Mouse (Mus musculus) kidney, embryonic 15.5 days (tissue): Measurements from ENCODE around the gene Sptb. TPM values are rescaled to one million over a fixed set of nuclear protein-coding genes. Genes with fewer than 3 reads are reported as not detected.

Source experiments
- ATAC-seq: fragments of 200-750 bp; cut with Nextera tagmentation; replicated peaks from 2 replicates; pipeline ENCODE4 v1.8.0; 2017; ENCODE audit warnings: moderate TSS enrichment; ENCODE audit not compliant: low FRiP score
- H3K27ac ChIP-seq: fragments of 300-500 bp; sonication (generic); 2 replicates; pipeline ENCODE4 v1.5.1; 2015; ENCODE audit warnings: mild to moderate bottlenecking, inconsistent platforms
- H3K27me3 ChIP-seq: fragments of 300-500 bp; sonication (generic); 2 replicates; pipeline ENCODE4 v1.6.1; 2015; ENCODE audit warnings: inconsistent platforms
- H3K36me3 ChIP-seq: fragments of 300-500 bp; sonication (generic); 2 replicates; pipeline ENCODE4 v1.6.1; 2015; ENCODE audit warnings: inconsistent platforms
- H3K4me1 ChIP-seq: fragments of 300-500 bp; sonication (generic); 2 replicates; pipeline ENCODE4 v1.6.1; 2015; ENCODE audit warnings: inconsistent platforms
- H3K4me2 ChIP-seq: fragments of 300-500 bp; sonication (generic); 2 replicates; pipeline ENCODE4 v1.6.1; 2015; ENCODE audit warnings: moderate library complexity, mild to moderate bottlenecking, inconsistent platforms
- H3K4me3 ChIP-seq: fragments of 300-500 bp; sonication (generic); replicated peaks from 2 replicates; pipeline ENCODE4 v1.5.1; 2015; ENCODE audit warnings: mild to moderate bottlenecking, inconsistent platforms
- H3K9ac ChIP-seq: fragments of 300-500 bp; sonication (generic); 2 replicates; pipeline ENCODE4 v1.6.1; 2015; ENCODE audit warnings: mild to moderate bottlenecking, inconsistent platforms
- H3K9me3 ChIP-seq: fragments of 300-500 bp; sonication (generic); replicated peaks from 2 replicates; pipeline ENCODE4 v1.6.1; 2016; ENCODE audit warnings: inconsistent platforms
- whole genome bisulfite sequencing: fragments of 180-500 bp; shearing (Covaris S2); methylation state at CpG from one replicate; pipeline ENCODE4 v1.1.7; 2015; ENCODE audit warnings: mixed read lengths; 5-methylcytosine and 5-hydroxymethylcytosine counted together
- polyA plus RNA-seq: library from polyadenylated mRNA; unstranded; fragments of >200 nt; fragmentation: Nextera tagmentation; extraction: Ambion mirVana; gene quantifications from 2 replicates; pipeline ENCODE4 v1.2.1, GENCODE M21; 2015

The Sptb gene
- polyA plus RNA-seq, 1 experiment from 2014 or later = 2.1 TPM

- H3K4me3 ChIP-seq = no peak overlapping the region
Observed at GRCm38 (mm10) chr12:76596292-76597023, 113.9 kb downstream of the Sptb start.

DNA sequence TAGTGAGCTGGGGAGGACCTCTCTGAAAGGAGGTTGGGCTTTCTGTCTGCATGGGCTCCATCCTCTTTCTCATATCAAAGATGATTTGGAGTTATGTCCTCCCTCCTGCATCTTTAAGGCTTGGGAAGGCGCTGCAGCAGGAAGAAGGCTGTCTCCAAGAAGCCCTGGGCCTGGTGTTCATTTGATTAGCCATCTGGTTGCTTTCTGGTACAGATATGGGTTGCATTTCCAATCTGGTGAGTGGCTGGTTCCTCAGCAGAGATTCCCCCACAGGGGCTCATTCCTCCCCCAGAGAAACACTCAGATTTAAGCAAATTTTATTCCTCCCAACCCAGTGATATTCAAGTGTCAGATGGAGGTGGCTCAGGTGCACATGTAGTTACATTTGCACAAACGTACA, 114.5 kb downstream of the Sptb start:
- Histone ChIP-seq H3K4me2 (no peak overlapping the region), H3K36me3 (no peaks in the 10 kb centered on the region), H3K4me1 (peaks cover 23% of the 10 kb centered on the region), H3K27me3 (peaks cover 15% of the 10 kb centered on the region), H3K9me3 (no peaks in the 10 kb centered on the region), H3K9ac (no peak overlapping the region), H3K4me3 (no peak overlapping the region), H3K27ac (no peak overlapping the region)
- ATAC-seq = no peak
- 86% methylated on average over 2 of the region's 2 CpGs for WGBS

More at GRCm38 (mm10) chr12:76596292-76597023, 113.9 kb downstream of the Sptb start:
- Histone ChIP-seq H3K27me3 (peaks cover 15% of the 10 kb centered on the region), H3K4me2 (no peak overlapping the region), H3K27ac (no peak overlapping the region), H3K9me3 (no peaks in the 10 kb centered on the region), H3K4me1 (peaks cover 23% of the 10 kb centered on the region), H3K36me3 (no peaks in the 10 kb centered on the region), H3K9ac (no peak overlapping the region)
- WGBS = 59% methylated on average over 15 of the region's 15 CpGs
- no peak; the same call in 1 of the 2 replicates for ATAC-seq

DNA sequence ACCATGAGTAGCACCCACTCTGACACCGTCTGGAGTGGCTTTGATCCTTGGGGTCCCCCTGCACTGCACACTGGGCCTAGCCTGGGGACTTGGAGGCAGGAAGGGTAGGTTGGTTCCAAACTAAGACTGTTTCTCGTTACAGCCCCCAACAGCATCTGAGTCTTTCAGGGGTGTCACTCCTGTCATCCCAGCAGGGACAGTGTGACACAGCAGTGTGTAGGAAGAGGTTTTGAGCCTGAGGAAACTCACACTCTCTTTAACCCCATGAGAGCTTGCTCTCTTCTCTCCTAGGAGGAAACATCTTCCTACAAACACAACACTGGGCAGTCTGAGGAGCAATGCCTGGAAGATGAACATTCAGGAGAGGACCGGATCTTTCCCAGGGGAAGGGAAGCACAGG, 115.8 kb downstream of the Sptb start:
- Histone ChIP-seq H3K9ac (no peak overlapping the region), H3K9me3 (no peaks in the 10 kb centered on the region), H3K27me3 (peaks cover 15% of the 10 kb centered on the region), H3K4me2 (no peak overlapping the region), H3K27ac (no peak overlapping the region), H3K36me3 (no peaks in the 10 kb centered on the region), H3K4me1 (peaks cover 33% of the 10 kb centered on the region), H3K4me3 (no peak overlapping the region)
- ATAC-seq = no peak
- WGBS = 67% methylated on average over 3 of the region's 3 CpGs

- Histone ChIP-seq H3K27ac (no peak overlapping the region), H3K4me1 (peaks cover 39% of the 10 kb centered on the region), H3K9ac (no peak overlapping the region), H3K36me3 (no peaks in the 10 kb centered on the region), H3K27me3 (peaks cover 15% of the 10 kb centered on the region), H3K9me3 (no peaks in the 10 kb centered on the region), H3K4me3 (no peak overlapping the region), H3K4me2 (no peak overlapping the region; the same call in 1 of the 2 replicates)
- ATAC-seq = peak; percentile 63; the same call in 1 of the 2 replicates
- 24% methylated on average over 7 of the region's 7 CpGs for WGBS
Observed at GRCm38 (mm10) chr12:76593839-76594322, 116.5 kb downstream of the Sptb start.

DNA sequence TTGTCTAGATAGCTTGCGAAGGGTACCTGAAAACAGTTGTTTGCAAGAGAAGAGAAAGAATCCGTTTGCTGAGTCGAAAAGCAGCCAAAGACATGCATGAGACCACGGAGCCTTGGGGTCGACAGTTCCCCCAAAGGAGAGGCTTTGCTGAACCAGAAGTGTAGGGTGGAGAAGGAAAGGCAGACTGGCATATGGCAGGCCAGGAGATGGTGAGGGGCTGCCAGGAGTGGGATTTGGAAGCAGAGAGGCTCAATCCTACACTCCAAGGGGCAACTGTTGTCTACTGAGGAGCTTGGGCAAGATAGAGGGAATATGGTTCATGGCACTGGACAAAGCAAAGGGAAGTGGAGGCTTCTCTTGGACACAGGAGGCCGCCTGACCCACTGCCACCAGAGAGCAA, 117.1 kb downstream of the Sptb start:
- Histone ChIP-seq H3K4me3 (no peak overlapping the region), H3K9ac (no peak overlapping the region), H3K4me1 (peaks cover 36% of the 10 kb centered on the region), H3K36me3 (no peaks in the 10 kb centered on the region), H3K27me3 (peaks cover 15% of the 10 kb centered on the region), H3K9me3 (no peaks in the 10 kb centered on the region), H3K27ac (no peak overlapping the region), H3K4me2 (no peak overlapping the region)
- no peak for ATAC-seq
- WGBS = 90% methylated on average over 6 of the region's 6 CpGs

- Histone ChIP-seq H3K4me2 (no peak overlapping the region), H3K27me3 (peaks cover 15% of the 10 kb centered on the region), H3K4me3 (no peak overlapping the region), H3K9ac (no peak overlapping the region), H3K4me1 (peaks cover 27% of the 10 kb centered on the region), H3K9me3 (no peaks in the 10 kb centered on the region), H3K27ac (no peak overlapping the region), H3K36me3 (no peaks in the 10 kb centered on the region)
- no peak for ATAC-seq
- WGBS = 47% methylated on average over 1 of the region's 1 CpGs
Observed at GRCm38 (mm10) chr12:76592213-76592612, 118.1 kb downstream of the Sptb start.

- H3K27me3 ChIP-seq = peaks cover 12% of the 10 kb centered on the region; the same call in 1 of the 2 replicates
- no peak overlapping the region for H3K27ac ChIP-seq
- H3K36me3 ChIP-seq = no peaks in the 10 kb centered on the region
- H3K4me3 ChIP-seq = no peak overlapping the region
- no peak overlapping the region for H3K4me2 ChIP-seq
- H3K4me1 ChIP-seq = peaks cover 27% of the 10 kb centered on the region
- H3K9me3 ChIP-seq = no peaks in the 10 kb centered on the region
- ATAC-seq = no peak
- 82% methylated on average over 3 of the region's 3 CpGs for WGBS
- H3K9ac ChIP-seq = no peak overlapping the region
Observed at GRCm38 (mm10) chr12:76591037-76591436, 119.3 kb downstream of the Sptb start.

- H3K9ac ChIP-seq = no peak overlapping the region
- peaks cover 27% of the 10 kb centered on the region for H3K4me1 ChIP-seq
- peak overlapping the region; percentile 23; the same call in 1 of the 2 replicates for H3K27ac ChIP-seq
- H3K4me3 ChIP-seq = no peak overlapping the region
- WGBS = 32% methylated on average over 6 of the region's 6 CpGs
- H3K27me3 ChIP-seq = peaks cover 6% of the 10 kb centered on the region; the same call in 1 of the 2 replicates
- no peaks in the 10 kb centered on the region for H3K9me3 ChIP-seq
- no peak for ATAC-seq
- 0 out of 2 replicates have a peak overlapping the region, but pooled peaks have one; percentile 8 for H3K4me2 ChIP-seq
- no peaks in the 10 kb centered on the region for H3K36me3 ChIP-seq
Observed at GRCm38 (mm10) chr12:76589531-76589930, 120.8 kb downstream of the Sptb start.

GRCm38 (mm10) chr12:76587357-76587756, 123.0 kb downstream of the Sptb start:
- Histone ChIP-seq H3K36me3 (no peaks in the 10 kb centered on the region), H3K4me2 (no peak overlapping the region), H3K4me3 (no peak overlapping the region), H3K9me3 (no peaks in the 10 kb centered on the region), H3K27me3 (no peaks in the 10 kb centered on the region), H3K27ac (no peak overlapping the region), H3K9ac (no peak overlapping the region), H3K4me1 (peaks cover 26% of the 10 kb centered on the region)
- 68% methylated on average over 11 of the region's 11 CpGs for WGBS
- ATAC-seq = no peak

- ATAC-seq = no peak
- H3K27me3 ChIP-seq = no peaks in the 10 kb centered on the region
- H3K9ac ChIP-seq = no peak overlapping the region
- H3K36me3 ChIP-seq = peaks cover 3% of the 10 kb centered on the region; the same call in 1 of the 2 replicates
- no peak overlapping the region for H3K4me2 ChIP-seq
- no peak overlapping the region for H3K27ac ChIP-seq
- no peak overlapping the region for H3K4me3 ChIP-seq
- H3K4me1 ChIP-seq = peaks cover 31% of the 10 kb centered on the region
- no peaks in the 10 kb centered on the region for H3K9me3 ChIP-seq
Observed at GRCm38 (mm10) chr12:76585028-76585427, 125.3 kb downstream of the Sptb start.

GRCm38 (mm10) chr12:76583454-76583853, 126.9 kb downstream of the Sptb start:
- Histone ChIP-seq H3K27ac (no peak overlapping the region), H3K4me1 (peaks cover 20% of the 10 kb centered on the region), H3K9me3 (no peaks in the 10 kb centered on the region), H3K27me3 (no peaks in the 10 kb centered on the region), H3K4me2 (no peak overlapping the region), H3K36me3 (peaks cover 15% of the 10 kb centered on the region), H3K4me3 (no peak overlapping the region), H3K9ac (no peak overlapping the region)
- ATAC-seq = no peak
- WGBS = 94% methylated on average over 7 of the region's 7 CpGs

DNA sequence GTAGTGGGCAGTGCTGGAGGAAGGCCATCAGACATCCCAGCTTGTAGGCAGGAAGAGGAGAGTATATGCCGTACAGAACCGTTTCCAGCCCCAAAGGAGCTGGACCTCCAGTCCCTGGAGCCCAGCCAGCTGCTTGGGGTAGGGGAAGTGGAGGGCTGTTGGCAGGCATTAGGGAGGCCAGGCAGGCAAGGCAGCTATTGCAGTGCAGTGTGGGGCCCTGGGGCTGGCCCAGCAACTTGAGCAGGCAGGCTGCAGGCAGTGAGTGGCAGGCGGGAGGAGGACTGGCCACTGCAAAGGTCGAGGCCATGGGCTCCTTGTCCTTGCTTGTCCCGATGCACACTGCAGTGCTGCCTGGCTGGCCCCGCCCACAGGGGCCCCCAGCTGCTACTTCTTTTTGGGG, 127.5 kb downstream of the Sptb start:
- Histone ChIP-seq H3K27ac (peak overlapping the region; percentile 43), H3K36me3 (peaks cover 21% of the 10 kb centered on the region), H3K4me3 (no peak overlapping the region), H3K27me3 (no peaks in the 10 kb centered on the region), H3K4me1 (peaks cover 24% of the 10 kb centered on the region), H3K9ac (0 out of 2 replicates have a peak overlapping the region, but pooled peaks have one; percentile 5), H3K9me3 (no peaks in the 10 kb centered on the region), H3K4me2 (no peak overlapping the region)
- WGBS = 19% methylated on average over 6 of the region's 6 CpGs
- ATAC-seq = peak; percentile 73
